Mouse (Mus musculus) heart, embryonic 14.5 days (tissue): ENCODE results near the gene Suds3. TPM values are rescaled to one million over a fixed set of nuclear protein-coding genes. Genes with fewer than 3 reads are reported as not detected.

ENCODE experiments used
- ATAC-seq: fragments of 200-750 bp; cut with Nextera tagmentation; 2 replicates; pipeline ENCODE4 v1.8.0; 2017; ENCODE audit warnings: low read depth, moderate TSS enrichment; ENCODE audit not compliant: insufficient number of reproducible peaks, insufficient read depth, low FRiP score
- H3K27ac ChIP-seq, 2 experiments: fragments of 200-500 bp in 1 of 2; fragments of 300-500 bp in 1 of 2; sonication (generic) in 1 of 2; replicated peaks in 1 of 2; 2 replicates each; pipeline ENCODE4 v1.5.1; 2012 to 2014; ENCODE audit warnings: low read depth in 2 of 2, low read length in 2 of 2, control low read depth in 1 of 2, mild to moderate bottlenecking in 1 of 2, mixed read lengths in 1 of 2; ENCODE audit not compliant: control insufficient read depth in 1 of 2, insufficient read depth in 1 of 2
- H3K27me3 ChIP-seq: fragments of 300-500 bp; sonication (generic); 2 replicates; pipeline ENCODE4 v1.6.1; 2014; ENCODE audit warnings: mild to moderate bottlenecking, low read length, control low read depth; ENCODE audit not compliant: control insufficient read depth, insufficient read depth
- H3K36me3 ChIP-seq: fragments of 300-500 bp; sonication (generic); 2 replicates; pipeline ENCODE4 v1.6.1; 2014; ENCODE audit warnings: mild to moderate bottlenecking, control low read depth, low read length, mixed read lengths; ENCODE audit not compliant: control insufficient read depth, insufficient read depth
- H3K4me1 ChIP-seq, 2 experiments: fragments of 200-500 bp in 1 of 2; fragments of 300-500 bp in 1 of 2; sonication (generic) in 1 of 2; 2 replicates each; pipeline ENCODE4 v1.6.1; 2012 to 2014; ENCODE audit warnings: low read length in 2 of 2, control low read depth in 1 of 2, mixed read lengths in 1 of 2; ENCODE audit not compliant: control insufficient read depth in 2 of 2, insufficient read depth in 2 of 2
- H3K4me2 ChIP-seq: fragments of 300-500 bp; sonication (generic); 2 replicates; pipeline ENCODE4 v1.6.1; 2014; ENCODE audit warnings: mild to moderate bottlenecking, low read length
- H3K4me3 ChIP-seq, 2 experiments: fragments of 200-500 bp in 1 of 2; fragments of 300-500 bp in 1 of 2; sonication (generic) in 1 of 2; 2 replicates each; pipeline ENCODE4 v1.5.1; 2012 to 2014; ENCODE audit warnings: low read length in 2 of 2, mild to moderate bottlenecking in 2 of 2, control low read depth in 1 of 2, low read depth in 1 of 2, moderate library complexity in 1 of 2; ENCODE audit not compliant: control insufficient read depth in 1 of 2, insufficient read depth in 1 of 2
- H3K9ac ChIP-seq: fragments of 300-500 bp; sonication (generic); 2 replicates; pipeline ENCODE4 v1.6.1; 2014; ENCODE audit warnings: mild to moderate bottlenecking, low read length
- H3K9me3 ChIP-seq: fragments of 300-500 bp; sonication (generic); 2 replicates; pipeline ENCODE4 v1.6.1; 2016; ENCODE audit warnings: low read length, control low read depth; ENCODE audit not compliant: control insufficient read depth
- WGBS: fragments of 180-500 bp; shearing (Covaris S2); extraction: QIAGEN DNeasy Blood & Tissue Kit; methylation state at CpG from one replicate; pipeline ENCODE4 v1.1.7; 2014; 5-methylcytosine and 5-hydroxymethylcytosine counted together
- polyA plus RNA-seq: library from polyadenylated mRNA; unstranded; fragments of >200 nt; fragmentation: Nextera tagmentation; extraction: Ambion mirVana; gene quantifications from 2 replicates; pipeline ENCODE4 v1.2.1, GENCODE M21; 2014

The Suds3 gene
- polyA plus RNA-seq: 26.3 and 32.6 TPM in 2 replicates

DNA sequence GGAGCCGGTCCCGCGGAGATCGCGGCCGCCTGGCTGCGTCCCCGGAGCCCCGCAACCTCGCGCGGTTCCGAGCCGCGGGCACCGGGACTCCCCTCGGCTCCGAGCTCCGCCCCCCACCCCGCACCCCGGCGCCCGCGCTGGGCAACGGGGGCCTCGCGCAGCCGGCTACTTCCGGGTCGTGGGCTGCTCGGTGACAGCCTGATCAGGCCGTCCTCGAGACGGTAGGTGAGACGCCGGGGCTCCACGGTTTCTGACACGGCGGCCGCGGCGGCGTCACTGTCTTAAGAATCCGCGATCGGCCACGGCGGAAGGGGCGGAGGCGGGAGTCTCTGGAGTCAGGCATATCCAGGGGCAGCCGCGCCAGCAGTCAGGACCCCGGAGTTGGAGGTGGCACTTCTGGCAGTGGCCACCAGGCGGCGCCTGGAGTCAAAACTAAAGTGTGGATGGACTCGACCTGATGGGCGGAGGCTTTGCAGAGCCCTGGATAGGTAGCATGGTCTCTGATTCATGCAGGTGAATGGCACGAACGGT, at the start of gene Suds3:
Suds3 (minus strand) TSS at position 278 of the 531 bp plus-strand sequence.
- ATAC-seq: peak; percentile 64
- peaks cover 5 to 10% of the 10 kb centered on the region in 2 experiments; a peak in 3 of 4 replicates for H3K4me1 ChIP-seq

DNA sequence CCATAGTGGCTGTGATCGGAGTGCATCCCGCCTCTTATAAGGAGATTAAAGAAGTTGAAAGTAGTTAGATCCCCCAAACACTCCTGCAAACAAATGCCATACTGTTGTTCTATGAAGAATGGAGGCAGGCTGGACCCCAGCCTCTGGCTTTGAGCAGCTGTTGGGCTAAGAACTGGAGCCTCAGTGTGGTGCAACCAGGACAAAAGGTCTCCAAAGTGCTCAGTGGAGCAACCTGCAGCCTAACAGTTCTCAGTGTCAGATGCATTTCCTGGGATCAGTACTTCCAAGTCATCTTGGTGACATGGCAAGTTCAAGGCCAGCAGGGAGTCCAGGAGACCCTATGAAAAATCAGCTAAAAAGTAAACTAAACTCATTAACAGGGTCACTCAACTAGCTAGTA, 49.0 kb upstream of the Suds3 start:
- Histone ChIP-seq H3K27ac (no peak overlapping the region), H3K4me3 (no peak overlapping the region), H3K9me3 (no peaks in the 10 kb centered on the region), H3K9ac (no peak overlapping the region), H3K36me3 (no peaks in the 10 kb centered on the region), H3K4me1 (peaks cover 3% of the 10 kb centered on the region in 2 experiments), H3K27me3 (no peaks in the 10 kb centered on the region), H3K4me2 (no peak overlapping the region)
- 94% methylated on average over 2 of the region's 2 CpGs for WGBS
- no peak for ATAC-seq

More for the DNA sequence above, at the start of gene Suds3:
- Histone ChIP-seq H3K27ac (peak within 1 kb of the TSS; percentile 84 to 88), H3K36me3 (peaks cover 25% of the 10 kb centered on the region), H3K27me3 (no peaks in the 10 kb centered on the region), H3K4me3 (peak within 1 kb of the TSS; percentile 83 to 99), H3K9ac (peak within 1 kb of the TSS; percentile 91), H3K9me3 (no peaks in the 10 kb centered on the region), H3K4me2 (peak within 1 kb of the TSS; percentile 89)
- WGBS: under 1% methylated on average over 53 of the region's 59 CpGs

DNA sequence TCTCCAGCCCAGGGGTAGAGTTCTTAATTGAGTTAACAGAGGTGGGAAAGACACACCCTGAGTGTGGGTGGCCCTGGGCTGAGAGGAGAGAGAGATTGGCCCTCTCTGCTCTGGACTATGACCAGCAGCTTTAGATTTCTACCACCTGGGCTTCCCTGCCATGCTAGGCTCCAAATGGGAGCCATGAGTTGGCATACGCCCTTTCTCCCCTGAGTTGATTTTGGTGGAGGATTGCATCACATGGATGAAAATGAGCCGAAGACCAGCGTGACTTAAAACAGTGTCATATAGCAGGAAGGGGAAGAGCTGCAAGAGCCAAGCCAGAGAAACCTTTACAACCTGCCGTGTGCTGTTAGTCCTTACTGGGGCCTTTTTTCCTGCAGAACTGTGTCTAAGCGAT, 48.6 kb upstream of the Suds3 start:
- 87% methylated on average over 5 of the region's 5 CpGs for WGBS
- no peaks in the 10 kb centered on the region for H3K27me3 ChIP-seq

DNA sequence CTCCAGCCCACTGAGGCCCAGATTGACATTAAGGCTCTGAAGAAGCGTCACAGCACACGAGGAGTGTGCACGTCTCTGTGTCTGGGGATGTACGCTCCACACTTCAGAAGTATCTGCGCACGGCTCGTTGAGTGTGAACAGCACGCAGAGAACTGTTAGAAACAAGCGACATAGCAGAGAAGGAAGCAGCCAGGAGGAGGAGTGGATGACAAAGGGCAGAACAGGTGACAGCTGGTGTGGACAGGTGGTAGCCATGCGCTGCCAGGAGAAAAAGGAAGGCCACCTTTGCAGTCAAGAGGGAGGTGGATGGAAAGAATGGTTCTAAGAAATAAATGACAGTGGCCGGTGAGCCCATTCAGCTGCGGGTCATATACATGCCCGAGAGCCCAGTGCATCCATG, 47.9 kb upstream of the Suds3 start:
- WGBS: 86% methylated on average over 13 of the region's 13 CpGs
- ATAC-seq: no peak
- Histone ChIP-seq H3K9ac (no peak overlapping the region), H3K27me3 (no peaks in the 10 kb centered on the region), H3K27ac (no peak overlapping the region), H3K9me3 (no peaks in the 10 kb centered on the region), H3K36me3 (no peaks in the 10 kb centered on the region), H3K4me1 (peaks cover 5 to 10% of the 10 kb centered on the region in 2 experiments), H3K4me3 (no peak overlapping the region), H3K4me2 (no peak overlapping the region)

More for the DNA sequence above, 48.6 kb upstream of the Suds3 start:
- Histone ChIP-seq H3K9me3 (no peaks in the 10 kb centered on the region), H3K4me2 (no peak overlapping the region), H3K9ac (no peak overlapping the region), H3K27ac (no peak overlapping the region), H3K4me3 (no peak overlapping the region), H3K4me1 (peaks cover 5 to 7% of the 10 kb centered on the region in 2 experiments), H3K36me3 (no peaks in the 10 kb centered on the region)
- no peak for ATAC-seq

DNA sequence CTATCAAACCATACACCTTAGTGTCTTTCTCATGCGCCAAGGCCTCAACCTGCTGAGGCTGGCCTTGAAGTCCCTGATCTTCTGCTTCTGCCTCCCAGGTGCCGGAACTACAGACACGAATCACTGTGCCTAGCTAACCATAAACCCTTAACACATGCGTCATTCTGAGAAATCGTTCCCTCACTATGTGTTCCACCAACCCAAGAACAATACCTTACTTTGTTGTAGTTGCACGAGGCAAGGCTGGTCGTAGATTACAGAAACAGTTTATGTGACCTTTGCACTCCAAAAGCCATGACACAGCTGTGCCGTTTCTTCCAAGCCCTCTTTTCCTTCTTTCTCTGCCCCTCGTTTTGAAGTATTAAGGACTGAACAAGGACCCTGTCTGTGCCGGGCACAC, 44.6 kb upstream of the Suds3 start:
- no peak overlapping the region for H3K9ac ChIP-seq
- WGBS: 69% methylated on average over 10 of the region's 10 CpGs

DNA sequence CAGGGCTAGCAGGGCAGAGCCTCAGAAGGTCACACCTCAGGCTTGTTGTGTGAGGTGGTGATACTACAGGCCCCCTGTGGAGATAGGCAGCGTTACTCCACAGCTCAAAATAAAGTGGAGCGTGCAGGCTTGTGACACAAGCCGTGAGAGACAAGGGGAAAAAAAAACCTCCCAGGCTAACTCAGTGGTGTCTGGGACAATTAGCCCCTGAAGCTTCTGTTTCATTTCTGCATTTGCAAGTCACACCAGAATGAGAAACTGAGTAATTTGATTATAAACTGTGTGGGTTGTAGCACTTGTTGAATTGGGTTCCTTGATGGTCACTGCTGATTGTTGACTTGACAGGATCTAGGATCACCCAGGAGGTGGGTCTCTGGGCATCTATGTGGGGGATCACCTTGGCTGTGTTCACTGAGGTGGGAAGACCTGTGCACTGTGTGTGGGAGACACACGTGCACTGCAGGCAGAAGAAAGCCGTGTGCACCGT, 43.9 kb upstream of the Suds3 start:
- H3K4me2 ChIP-seq: 0 out of 2 replicates have a peak overlapping the region, but pooled peaks have one; percentile 0
- H3K27ac ChIP-seq: peak overlapping the region in 1 of 2 experiments; percentile 1; a peak in 1 of 4 replicates
- H3K4me3 ChIP-seq: no peak overlapping the region
- no peaks in the 10 kb centered on the region for H3K9me3 ChIP-seq
- no peaks in the 10 kb centered on the region for H3K36me3 ChIP-seq
- H3K9ac ChIP-seq: no peak overlapping the region
- H3K27me3 ChIP-seq: no peaks in the 10 kb centered on the region
- H3K4me1 ChIP-seq: peaks cover 5 to 10% of the 10 kb centered on the region in 2 experiments
- 37% methylated on average over 6 of the region's 6 CpGs for WGBS
- ATAC-seq: no peak

More for the DNA sequence above, 44.6 kb upstream of the Suds3 start:
- H3K27me3 ChIP-seq: no peaks in the 10 kb centered on the region
- H3K4me3 ChIP-seq: no peak overlapping the region
- H3K4me1 ChIP-seq: peaks cover 5 to 10% of the 10 kb centered on the region in 2 experiments
- no peaks in the 10 kb centered on the region for H3K9me3 ChIP-seq
- no peak overlapping the region for H3K4me2 ChIP-seq
- H3K27ac ChIP-seq: no peak overlapping the region
- ATAC-seq: no peak
- H3K36me3 ChIP-seq: no peaks in the 10 kb centered on the region

DNA sequence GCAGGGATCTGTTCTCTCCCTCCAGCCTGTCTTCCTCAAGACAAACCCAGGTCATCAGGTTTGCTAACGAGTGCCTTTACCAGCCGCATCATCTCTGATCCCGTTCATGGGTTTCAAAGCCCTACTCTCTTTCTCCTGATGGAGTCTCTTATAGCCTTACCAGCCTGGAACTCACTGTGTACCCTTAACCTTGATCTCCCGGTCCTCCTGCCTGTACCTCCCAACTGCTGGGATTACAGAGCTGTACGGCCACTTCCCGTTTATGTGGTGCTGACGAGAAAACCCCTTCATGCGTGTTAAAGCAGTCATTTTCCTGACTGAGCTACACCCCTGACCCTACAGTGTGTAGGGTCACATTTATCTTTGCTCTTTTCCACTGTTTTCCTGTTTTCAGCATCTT, 43.4 kb upstream of the Suds3 start:
- Histone ChIP-seq H3K9ac (no peak overlapping the region), H3K4me2 (0 out of 2 replicates have a peak overlapping the region, but pooled peaks have one; percentile 0), H3K4me1 (peaks cover 5 to 10% of the 10 kb centered on the region in 2 experiments), H3K36me3 (no peaks in the 10 kb centered on the region), H3K27ac (0 out of 4 replicates have a peak overlapping the region, but pooled peaks of 1 of the 2 experiments have one; percentile 1), H3K4me3 (no peak overlapping the region), H3K9me3 (no peaks in the 10 kb centered on the region), H3K27me3 (no peaks in the 10 kb centered on the region)
- WGBS: 43% methylated on average over 8 of the region's 8 CpGs
- no peak for ATAC-seq
